7 mouse cellular contexts compared by ENCODE assay signal in the genomic region with DNA sequence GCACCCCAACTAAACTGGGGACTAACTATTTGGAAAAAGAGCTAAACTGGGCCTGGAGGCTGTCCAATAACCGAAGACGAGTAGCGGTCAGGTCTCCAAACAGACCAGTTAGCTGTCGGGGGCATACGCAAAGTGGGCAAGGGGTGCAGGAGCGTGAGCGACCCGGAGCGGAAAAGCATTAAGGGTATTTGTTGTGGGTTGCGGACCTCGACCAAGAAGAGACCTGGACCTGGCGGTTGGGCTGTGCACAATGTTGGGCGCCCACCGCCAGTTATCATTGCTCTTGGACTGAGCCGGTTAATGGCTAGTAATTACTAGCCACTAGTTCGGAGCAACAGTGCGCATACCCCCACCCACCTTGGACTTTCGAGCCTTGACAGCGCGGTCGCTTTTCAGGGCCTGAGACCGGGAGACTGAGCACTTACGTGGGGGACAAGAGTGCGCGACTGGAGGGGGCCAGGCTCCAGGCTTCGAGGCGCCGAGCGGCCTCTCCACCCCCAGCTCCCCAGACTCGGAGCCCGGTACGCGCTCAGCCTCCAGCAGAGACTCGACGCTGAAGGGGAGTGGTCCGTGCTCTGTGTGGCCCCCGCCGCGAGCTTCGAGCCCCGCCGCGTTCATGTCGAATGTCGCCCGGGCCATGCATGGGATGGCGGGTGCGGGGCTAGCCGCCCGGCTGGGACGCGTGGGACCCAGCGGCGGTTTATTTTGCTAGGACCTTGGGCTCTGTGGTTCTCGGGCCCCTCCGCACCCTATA. TPM values are rescaled to one million over a fixed set of nuclear protein-coding genes. Genes with fewer than 3 reads are reported as not detected.
DNase-seq lines count a peak whose midpoint lies in the region; ATAC-seq and TF ChIP-seq lines count a peak whose summit lies in the region.

A gene (minus strand): TSS at position 729 of the 754 bp plus-strand sequence.

- no peaks in the 10 kb centered on the region; the same call in 1 of the 2 replicates for H3K27me3 ChIP-seq in testis, adult 2 months (ENCODE audit: control insufficient read depth, insufficient read depth, low read length)
- peaks cover 85% of the 10 kb centered on the region for H3K27me3 ChIP-seq in forebrain, embryonic 11.5 days (ENCODE audit: control insufficient read depth, insufficient read depth, low read length)
- peaks cover 96% of the 10 kb centered on the region for H3K27me3 ChIP-seq in liver, embryonic 13.5 days

- peak within 1 kb of the TSS; percentile 33 for H3K4me3 ChIP-seq in testis, adult 2 months (ENCODE audit: control insufficient read depth, low read depth, low read length)
- H3K4me3 ChIP-seq in forebrain, embryonic 11.5 days (ENCODE audit: low read depth, low read length) = peak within 1 kb of the TSS; percentile 31
- peak within 1 kb of the TSS; percentile 45 for H3K4me3 ChIP-seq in liver, embryonic 13.5 days (replicated peaks)

- H3K9ac ChIP-seq in forebrain, embryonic 11.5 days (ENCODE audit: low read length) = peak within 1 kb of the TSS; percentile 17; the same call in 1 of the 2 replicates
- H3K9ac ChIP-seq in liver, embryonic 13.5 days = no peak within 1 kb of the TSS

- TF ChIP-seq CTCF in testis, adult 2 months (IDR thresholded peaks at IDR 0.05; ENCODE audit: control insufficient read depth, insufficient read depth, insufficient replicate concordance, low read depth, low read length) = no peak

- no peaks in the 10 kb centered on the region for H3K36me3 ChIP-seq in testis, adult 2 months (ENCODE audit: control insufficient read depth, insufficient read depth, low read length)
- no peaks in the 10 kb centered on the region for H3K36me3 ChIP-seq in forebrain, embryonic 11.5 days (ENCODE audit: control insufficient read depth, insufficient read depth, low read length)
- no peaks in the 10 kb centered on the region for H3K36me3 ChIP-seq in liver, embryonic 13.5 days

- H3K27ac ChIP-seq in testis, adult 2 months (ENCODE audit: control insufficient read depth, insufficient read depth, low read depth, low read length) = no peak within 1 kb of the TSS
- no peak within 1 kb of the TSS for H3K27ac ChIP-seq in forebrain, embryonic 11.5 days (ENCODE audit: low read depth, low read length)
- H3K27ac ChIP-seq in liver, embryonic 13.5 days = no peak within 1 kb of the TSS

- no peak for DNase-seq in testis, postnatal 10 days (ENCODE audit: low spot score)
- peak; percentile 60 for DNase-seq in forebrain, embryonic 11.5 days (ENCODE audit: low spot score)
- no peak for DNase-seq in liver, embryonic 13.5 days
- DNase-seq in cerebellum, postnatal 14 days = no peak
- no peak for DNase-seq in left cerebral cortex, adult 8-10 months (ENCODE audit: low spot score in 2 of 2)
- DNase-seq in right cerebral cortex, adult 18-20 months = no peak

- WGBS in forebrain, embryonic 11.5 days = under 1% methylated on average over 56 of the region's 56 CpGs
- 2% methylated on average over 56 of the region's 56 CpGs for WGBS in liver, embryonic 13.5 days (ENCODE audit: insufficient replicate concordance)

- peak; percentile 53 for ATAC-seq in forebrain, embryonic 11.5 days (replicated peaks; ENCODE audit: low FRiP score)
- peak; percentile 15; the same call in 1 of the 2 replicates for ATAC-seq in liver, embryonic 13.5 days (ENCODE audit: low read depth)

- H3K9me3 ChIP-seq in forebrain, embryonic 11.5 days (ENCODE audit: control insufficient read depth, low read length) = no peaks in the 10 kb centered on the region
- no peaks in the 10 kb centered on the region for H3K9me3 ChIP-seq in liver, embryonic 13.5 days (replicated peaks)

- H3K4me1 ChIP-seq in testis, adult 2 months (ENCODE audit: control insufficient read depth, insufficient read depth, low read length) = peaks cover 6% of the 10 kb centered on the region
- H3K4me1 ChIP-seq in forebrain, embryonic 11.5 days (replicated peaks; ENCODE audit: control insufficient read depth, insufficient read depth, low read length) = peaks cover 17% of the 10 kb centered on the region; the same call in 1 of the 2 replicates
- peaks cover 14% of the 10 kb centered on the region for H3K4me1 ChIP-seq in liver, embryonic 13.5 days (replicated peaks)

- no peak for TF ChIP-seq POLR2A in testis, adult 2 months (IDR thresholded peaks at IDR 0.05; ENCODE audit: control insufficient read depth, low read depth, low read length)

- H3K4me2 ChIP-seq in forebrain, embryonic 11.5 days (ENCODE audit: low read depth, low read length, severe bottlenecking) = peak within 1 kb of the TSS; percentile 44
- H3K4me2 ChIP-seq in liver, embryonic 13.5 days = peak within 1 kb of the TSS; percentile 62

RNA-seq across cellular contexts. Expression of the gene that starts here (rescaled TPM):
- polyA plus RNA-seq in testis, adult 2 months (2012; rRNA removed) = 0.12 TPM in 1 of 2 replicates, not detected in the other
- 2.4 and 2.6 TPM in 2 replicates for polyA plus RNA-seq in forebrain, embryonic 11.5 days (2014; fragmentation: Nextera tagmentation; extraction: Ambion mirVana)
- not detected in 2 replicates for polyA plus RNA-seq in liver, embryonic 13.5 days (2015; fragmentation: Nextera tagmentation; extraction: Ambion mirVana)
- under 1 TPM in 2 of 4 experiments, not detected in 2; 0.14 to 0.19 TPM for total RNA-seq in left cerebral cortex, adult 8-10 months (2022)

Comparison
In these comparisons a context has a peak if more than half of its experiments do, and no peak if none do; other contexts are left out.
1. Peak in ATAC-seq, H3K4me3 ChIP-seq and H3K4me2 ChIP-seq in liver, embryonic 13.5 days; RNA of the gene not detected or under 1 TPM.